Mouse (Mus musculus): ENCODE measurements around the gene Sergef. TPM values are rescaled to one million over a fixed set of nuclear protein-coding genes. Genes with fewer than 3 reads are reported as not detected.

Sergef gene
- polyA plus RNA-seq, 1 experiment from 2014 or later: 11.4 TPM

DNA sequence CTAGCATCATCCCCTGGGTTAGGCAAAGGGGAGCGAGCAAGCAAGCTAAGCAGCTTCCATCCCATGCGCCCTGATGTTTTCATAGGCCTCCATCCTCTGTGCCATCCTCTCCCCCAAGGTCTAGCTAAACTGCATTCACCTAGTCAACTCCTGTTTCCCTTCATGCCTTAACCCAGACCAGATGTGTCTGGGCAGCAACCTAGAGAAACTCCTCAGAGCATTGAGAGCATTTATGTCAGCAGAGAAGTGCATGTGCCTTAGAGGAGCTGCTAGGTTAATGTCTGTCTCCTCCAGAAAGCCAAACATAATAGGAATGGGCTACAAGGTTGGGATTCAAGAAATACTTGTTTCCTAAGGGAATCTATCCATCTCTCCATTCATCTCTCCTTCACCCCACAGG lies 42.6 kb downstream of the Sergef start:
- 84% methylated on average over 2 of the region's 2 CpGs for WGBS
- Histone ChIP-seq H3K9me3 (replicated peaks; ENCODE audit: control insufficient read depth, low read length) (no peaks in the 10 kb centered on the region), H3K9ac (ENCODE audit: low read length) (no peak overlapping the region), H3K36me3 (ENCODE audit: control insufficient read depth, insufficient read depth) (no peaks in the 10 kb centered on the region), H3K27ac (ENCODE audit: low read length) (no peak overlapping the region), H3K27me3 (ENCODE audit: control insufficient read depth, insufficient read depth, low read length) (no peaks in the 10 kb centered on the region), H3K4me3 (ENCODE audit: low read length) (no peak overlapping the region), H3K4me1 (ENCODE audit: control insufficient read depth, insufficient read depth, low read length) (peaks cover 8% of the 10 kb centered on the region), H3K4me2 (ENCODE audit: low read depth, low read length) (no peak overlapping the region)
- no peak for ATAC-seq (replicated peaks; ENCODE audit: extremely low read depth, insufficient read depth, low FRiP score)

DNA sequence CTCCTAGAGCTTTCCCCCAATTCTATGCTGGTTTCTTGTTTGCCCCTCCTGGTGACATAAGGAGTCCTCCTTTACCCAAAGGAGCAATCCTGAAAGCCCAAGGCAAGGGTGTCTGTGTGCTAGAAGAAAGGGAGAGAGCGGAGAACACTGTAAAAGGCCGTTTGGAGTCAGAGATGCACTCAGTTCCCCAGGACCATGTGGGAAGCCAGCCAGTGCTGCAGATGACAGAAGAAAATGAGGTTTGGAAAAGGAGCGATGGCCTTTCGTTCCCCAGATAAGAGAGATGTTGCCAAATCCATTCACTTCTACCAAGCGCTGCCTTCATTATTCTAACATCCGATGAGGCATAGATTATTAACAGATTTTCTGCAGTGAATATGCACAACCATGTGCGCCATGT lies 48.1 kb downstream of the Sergef start:
- Histone ChIP-seq H3K27ac (ENCODE audit: low read length) (no peak overlapping the region), H3K27me3 (ENCODE audit: control insufficient read depth, insufficient read depth, low read length) (no peaks in the 10 kb centered on the region), H3K4me1 (ENCODE audit: control insufficient read depth, insufficient read depth, low read length) (peaks cover 13% of the 10 kb centered on the region), H3K4me2 (ENCODE audit: low read depth, low read length) (no peak overlapping the region), H3K9ac (ENCODE audit: low read length) (no peak overlapping the region), H3K4me3 (ENCODE audit: low read length) (no peak overlapping the region), H3K36me3 (ENCODE audit: control insufficient read depth, insufficient read depth) (no peaks in the 10 kb centered on the region), H3K9me3 (replicated peaks; ENCODE audit: control insufficient read depth, low read length) (no peaks in the 10 kb centered on the region)
- no peak for ATAC-seq (replicated peaks; ENCODE audit: extremely low read depth, insufficient read depth, low FRiP score)
- 92% methylated on average over 7 of the region's 7 CpGs for WGBS

DNA sequence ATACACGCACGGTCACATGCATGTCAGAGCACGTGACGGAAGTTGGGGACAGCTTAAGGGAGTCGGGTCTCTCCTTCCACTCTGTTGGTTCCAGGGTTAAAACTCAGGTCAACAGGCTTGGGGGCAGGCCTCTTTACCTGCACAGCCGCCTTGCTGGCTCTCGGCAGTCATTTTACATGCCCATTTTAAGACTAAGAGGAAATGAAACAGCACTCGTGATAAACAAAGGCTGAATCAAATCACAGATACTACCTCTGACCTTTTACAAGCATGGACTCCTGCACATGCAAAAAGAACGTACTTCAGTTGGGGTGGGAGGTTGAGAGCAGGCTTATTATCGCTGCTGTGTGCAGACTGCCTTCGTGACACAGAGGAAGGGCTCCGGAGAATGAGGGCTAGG lies 50.4 kb downstream of the Sergef start:
- Histone ChIP-seq H3K27me3 (ENCODE audit: control insufficient read depth, insufficient read depth, low read length) (no peaks in the 10 kb centered on the region), H3K4me2 (ENCODE audit: low read depth, low read length) (no peak overlapping the region), H3K4me1 (ENCODE audit: control insufficient read depth, insufficient read depth, low read length) (peaks cover 15% of the 10 kb centered on the region), H3K27ac (ENCODE audit: low read length) (no peak overlapping the region), H3K9ac (ENCODE audit: low read length) (no peak overlapping the region), H3K9me3 (replicated peaks; ENCODE audit: control insufficient read depth, low read length) (no peaks in the 10 kb centered on the region), H3K4me3 (ENCODE audit: low read length) (no peak overlapping the region), H3K36me3 (ENCODE audit: control insufficient read depth, insufficient read depth) (no peaks in the 10 kb centered on the region)
- WGBS: 77% methylated on average over 12 of the region's 12 CpGs
- no peak for ATAC-seq (replicated peaks; ENCODE audit: extremely low read depth, insufficient read depth, low FRiP score)

DNA sequence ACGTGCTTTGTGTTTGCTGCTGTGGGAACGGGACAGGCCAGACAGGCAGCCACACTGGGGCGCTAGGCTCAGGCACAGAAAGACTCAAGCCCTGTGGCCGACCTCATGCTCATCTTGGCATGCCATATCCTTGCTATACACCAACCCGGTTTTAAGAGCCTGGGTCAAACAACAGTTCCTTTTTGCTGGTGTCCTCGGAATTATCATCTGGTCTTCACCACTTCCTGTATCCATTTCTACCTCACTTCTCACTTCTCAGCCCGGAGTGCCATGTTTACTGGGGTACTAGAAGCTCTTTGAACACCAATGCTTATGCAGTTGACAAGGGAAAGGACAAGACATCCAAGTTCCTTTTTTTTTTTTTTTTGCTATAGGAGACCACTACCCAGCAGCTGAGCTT lies 51.6 kb downstream of the Sergef start:
- Histone ChIP-seq H3K4me3 (ENCODE audit: low read length) (no peak overlapping the region), H3K4me1 (ENCODE audit: control insufficient read depth, insufficient read depth, low read length) (peaks cover 15% of the 10 kb centered on the region), H3K36me3 (ENCODE audit: control insufficient read depth, insufficient read depth) (no peaks in the 10 kb centered on the region), H3K27me3 (ENCODE audit: control insufficient read depth, insufficient read depth, low read length) (no peaks in the 10 kb centered on the region), H3K9ac (ENCODE audit: low read length) (no peak overlapping the region), H3K9me3 (replicated peaks; ENCODE audit: control insufficient read depth, low read length) (no peaks in the 10 kb centered on the region), H3K27ac (ENCODE audit: low read length) (peak overlapping the region; percentile 53; the same call in 1 of the 2 replicates), H3K4me2 (ENCODE audit: low read depth, low read length) (no peak overlapping the region)
- ATAC-seq (replicated peaks; ENCODE audit: extremely low read depth, insufficient read depth, low FRiP score): no peak
- 71% methylated on average over 7 of the region's 7 CpGs for WGBS

DNA sequence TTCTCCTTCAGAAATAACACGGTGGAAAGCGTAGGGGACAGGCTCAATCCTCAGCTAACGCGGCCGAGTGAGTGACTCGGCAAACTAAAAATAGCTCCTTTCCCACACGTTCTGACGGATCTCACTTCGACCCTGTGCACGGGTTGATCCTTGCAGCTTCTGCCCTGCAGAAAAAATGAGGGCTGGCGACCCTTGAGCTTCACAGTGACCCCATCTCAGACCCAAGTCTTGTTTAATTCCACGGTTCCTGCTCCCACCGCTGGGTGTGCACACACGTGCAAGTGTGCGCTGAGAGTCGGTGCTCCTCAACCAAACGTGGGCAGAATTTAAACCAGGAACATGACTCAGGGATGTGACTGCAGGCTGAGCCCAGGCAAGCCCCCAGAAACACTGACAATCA lies 52.1 kb downstream of the Sergef start:
- no peaks in the 10 kb centered on the region for H3K27me3 ChIP-seq (ENCODE audit: control insufficient read depth, insufficient read depth, low read length)
- H3K27ac ChIP-seq (ENCODE audit: low read length): peak overlapping the region; percentile 53
- peaks cover 15% of the 10 kb centered on the region for H3K4me1 ChIP-seq (ENCODE audit: control insufficient read depth, insufficient read depth, low read length)
- H3K36me3 ChIP-seq (ENCODE audit: control insufficient read depth, insufficient read depth): no peaks in the 10 kb centered on the region
- ATAC-seq (replicated peaks; ENCODE audit: extremely low read depth, insufficient read depth, low FRiP score): no peak; the same call in 1 of the 2 replicates
- 0 out of 2 replicates have a peak overlapping the region, but pooled peaks have one; percentile 11 for H3K9ac ChIP-seq (ENCODE audit: low read length)
- H3K9me3 ChIP-seq (replicated peaks; ENCODE audit: control insufficient read depth, low read length): no peaks in the 10 kb centered on the region
- H3K4me3 ChIP-seq (ENCODE audit: low read length): no peak overlapping the region
- H3K4me2 ChIP-seq (ENCODE audit: low read depth, low read length): peak overlapping the region; percentile 43
- 23% methylated on average over 17 of the region's 17 CpGs for WGBS

DNA sequence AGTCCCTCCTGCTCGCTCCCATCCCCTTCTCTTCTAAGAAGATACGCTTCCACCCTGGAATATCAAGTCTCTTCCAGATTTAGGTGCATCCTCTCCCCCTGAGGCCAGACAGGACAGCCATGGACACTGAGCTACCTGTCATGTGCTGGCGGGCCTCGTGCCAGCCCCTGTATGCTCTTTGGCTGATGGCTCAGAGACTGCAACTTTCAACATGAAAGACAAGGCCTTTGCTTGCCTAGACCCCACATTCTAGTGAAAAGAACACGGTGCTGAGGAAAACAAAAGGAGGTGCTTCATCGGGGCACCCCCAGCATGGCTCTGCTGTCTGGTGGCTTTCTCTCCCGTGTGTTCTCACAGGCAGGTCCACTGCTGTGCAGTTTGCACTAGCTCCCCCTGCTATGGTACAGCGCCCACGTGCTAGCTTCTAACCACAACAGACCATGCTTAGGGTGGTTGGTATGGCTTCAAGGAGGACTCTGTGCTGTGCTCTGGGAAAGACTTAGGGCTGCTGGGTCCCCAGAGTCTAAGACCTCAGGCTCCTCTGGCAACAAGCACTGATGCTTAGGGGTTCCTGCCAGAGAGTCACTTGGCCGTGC lies 52.9 kb downstream of the Sergef start:
- Histone ChIP-seq H3K36me3 (ENCODE audit: control insufficient read depth, insufficient read depth) (no peaks in the 10 kb centered on the region), H3K4me1 (ENCODE audit: control insufficient read depth, insufficient read depth, low read length) (peaks cover 15% of the 10 kb centered on the region), H3K27me3 (ENCODE audit: control insufficient read depth, insufficient read depth, low read length) (no peaks in the 10 kb centered on the region), H3K9me3 (replicated peaks; ENCODE audit: control insufficient read depth, low read length) (no peaks in the 10 kb centered on the region), H3K9ac (ENCODE audit: low read length) (0 out of 2 replicates have a peak overlapping the region, but pooled peaks have one; percentile 18), H3K27ac (ENCODE audit: low read length) (peak overlapping the region; percentile 53), H3K4me3 (ENCODE audit: low read length) (no peak overlapping the region), H3K4me2 (ENCODE audit: low read depth, low read length) (no peak overlapping the region)
- ATAC-seq (replicated peaks; ENCODE audit: extremely low read depth, insufficient read depth, low FRiP score): peak; percentile 38; the same call in 1 of the 2 replicates
- WGBS: 69% methylated on average over 10 of the region's 10 CpGs

DNA sequence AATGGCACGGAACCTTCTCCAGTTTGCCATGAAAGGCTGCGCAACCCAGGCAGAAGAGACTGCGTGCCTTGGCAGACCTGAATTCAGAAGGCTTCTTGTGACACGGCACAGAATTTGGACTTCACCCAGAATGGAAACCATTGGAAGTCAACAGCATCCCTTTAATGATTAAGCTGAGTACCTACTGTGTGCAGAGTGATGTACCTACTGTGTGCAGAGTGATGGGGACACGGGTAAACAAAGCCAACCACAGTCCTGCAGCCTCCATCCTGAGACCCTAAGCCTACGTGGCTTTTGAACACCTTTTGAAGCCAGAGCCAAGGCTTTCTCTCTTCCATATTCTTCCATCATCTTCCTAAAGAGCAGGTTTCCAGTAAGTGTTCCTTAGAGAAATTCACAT lies 56.9 kb downstream of the Sergef start:
- no peak overlapping the region for H3K4me2 ChIP-seq (ENCODE audit: low read depth, low read length)
- no peak for ATAC-seq (replicated peaks; ENCODE audit: extremely low read depth, insufficient read depth, low FRiP score)
- H3K27ac ChIP-seq (ENCODE audit: low read length): no peak overlapping the region
- H3K9ac ChIP-seq (ENCODE audit: low read length): no peak overlapping the region
- H3K4me3 ChIP-seq (ENCODE audit: low read length): no peak overlapping the region
- H3K27me3 ChIP-seq (ENCODE audit: control insufficient read depth, insufficient read depth, low read length): no peaks in the 10 kb centered on the region
- 93% methylated on average over 6 of the region's 6 CpGs for WGBS
- H3K9me3 ChIP-seq (replicated peaks; ENCODE audit: control insufficient read depth, low read length): no peaks in the 10 kb centered on the region
- peaks cover 12% of the 10 kb centered on the region for H3K4me1 ChIP-seq (ENCODE audit: control insufficient read depth, insufficient read depth, low read length)
- no peaks in the 10 kb centered on the region for H3K36me3 ChIP-seq (ENCODE audit: control insufficient read depth, insufficient read depth)

DNA sequence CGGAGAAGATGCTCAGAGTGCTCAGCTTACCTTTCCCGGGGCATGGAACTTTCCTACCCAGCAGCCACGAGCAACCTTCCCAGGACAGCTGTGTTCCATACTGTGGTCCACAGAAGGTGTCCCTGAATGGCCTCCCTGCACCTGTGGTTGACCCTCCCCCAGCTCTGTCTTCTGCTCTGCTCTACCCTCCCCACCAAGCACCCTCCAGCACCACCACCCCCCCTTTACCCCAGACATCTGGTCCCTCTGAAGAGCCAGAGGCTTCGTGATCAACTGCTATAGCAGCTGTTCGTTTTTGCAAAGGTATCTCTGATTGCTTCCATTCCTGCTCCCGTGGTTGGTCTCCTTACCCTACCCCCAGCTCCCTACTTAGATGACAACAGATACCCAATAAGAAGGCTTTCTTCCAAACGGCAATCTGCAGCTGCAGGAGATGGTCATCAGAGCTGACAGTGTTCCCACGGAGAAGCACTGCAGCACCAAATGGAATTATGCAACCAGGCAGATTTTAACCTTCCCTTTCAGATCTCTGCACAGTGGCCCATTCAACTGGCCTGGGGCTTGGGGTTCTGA lies 58.2 kb downstream of the Sergef start:
- H3K27me3 ChIP-seq (ENCODE audit: control insufficient read depth, insufficient read depth, low read length): no peaks in the 10 kb centered on the region
- 63% methylated on average over 8 of the region's 8 CpGs for WGBS

DNA sequence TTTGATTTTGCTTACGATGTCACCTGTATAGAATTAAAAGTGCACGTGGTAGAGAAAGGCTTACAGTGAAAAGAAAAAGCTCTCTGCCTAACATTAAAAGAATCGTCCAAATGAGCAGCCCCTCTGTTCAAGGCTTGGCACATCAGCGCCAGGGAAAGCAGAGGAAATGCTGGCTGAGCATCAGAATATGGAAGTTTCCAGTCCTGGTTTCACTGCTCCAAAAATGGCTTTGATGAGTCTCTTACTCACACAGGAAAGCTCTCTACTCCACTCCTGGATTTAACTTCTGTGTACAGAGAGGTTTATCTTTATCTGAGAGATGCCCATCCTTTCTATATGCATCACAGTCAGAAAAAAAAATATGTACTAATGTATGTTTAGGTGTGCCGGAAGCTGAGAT lies 61.5 kb downstream of the Sergef start:
- Histone ChIP-seq H3K27me3 (ENCODE audit: control insufficient read depth, insufficient read depth, low read length) (no peaks in the 10 kb centered on the region), H3K4me1 (ENCODE audit: control insufficient read depth, insufficient read depth, low read length) (no peaks in the 10 kb centered on the region), H3K36me3 (ENCODE audit: control insufficient read depth, insufficient read depth) (no peaks in the 10 kb centered on the region), H3K27ac (ENCODE audit: low read length) (no peak overlapping the region), H3K4me3 (ENCODE audit: low read length) (no peak overlapping the region), H3K9me3 (replicated peaks; ENCODE audit: control insufficient read depth, low read length) (no peaks in the 10 kb centered on the region), H3K9ac (ENCODE audit: low read length) (no peak overlapping the region), H3K4me2 (ENCODE audit: low read depth, low read length) (no peak overlapping the region)
- WGBS: 85% methylated on average over 5 of the region's 5 CpGs
- no peak for ATAC-seq (replicated peaks; ENCODE audit: extremely low read depth, insufficient read depth, low FRiP score)

More for the DNA sequence above, 58.2 kb downstream of the Sergef start:
- H3K4me3 ChIP-seq (ENCODE audit: low read length): no peak overlapping the region
- H3K4me1 ChIP-seq (ENCODE audit: control insufficient read depth, insufficient read depth, low read length): peaks cover 1% of the 10 kb centered on the region
- ATAC-seq (replicated peaks; ENCODE audit: extremely low read depth, insufficient read depth, low FRiP score): no peak
- H3K27ac ChIP-seq (ENCODE audit: low read length): no peak overlapping the region
- no peaks in the 10 kb centered on the region for H3K36me3 ChIP-seq (ENCODE audit: control insufficient read depth, insufficient read depth)
- H3K9me3 ChIP-seq (replicated peaks; ENCODE audit: control insufficient read depth, low read length): no peaks in the 10 kb centered on the region
- no peak overlapping the region for H3K9ac ChIP-seq (ENCODE audit: low read length)
- no peak overlapping the region for H3K4me2 ChIP-seq (ENCODE audit: low read depth, low read length)
